Mouse (Mus musculus): ENCODE results near the gene Ccdc102a.
A peak's percentile ranks its signal among the peaks of the same experiment; 100 is the strongest.

The Ccdc102a gene

GRCm38 (mm10) chr8:94917851-94918495, at the start of gene Ccdc102a:
Gene Ccdc102a, minus strand, starts transcription at chr8:94918098.
- no peak for DNase-seq

- no peak for DNase-seq
Measured at GRCm38 (mm10) chr8:94967554-94967953, 49.7 kb upstream of the Ccdc102a start.

- DNase-seq, result no peak
Measured at GRCm38 (mm10) chr8:94967071-94967470, 49.2 kb upstream of the Ccdc102a start.

GRCm38 (mm10) chr8:94966578-94966977, 48.7 kb upstream of the Ccdc102a start:
- DNase-seq, result no peak

- DNase-seq, result no peak
Measured at GRCm38 (mm10) chr8:94964828-94965227, 46.9 kb upstream of the Ccdc102a start.

- DNase-seq, result no peak
Measured at GRCm38 (mm10) chr8:94962201-94962600, 44.3 kb upstream of the Ccdc102a start.

- DNase-seq, result no peak
Measured at GRCm38 (mm10) chr8:94956078-94956574, 38.2 kb upstream of the Ccdc102a start.

GRCm38 (mm10) chr8:94954921-94955758, 37.2 kb upstream of the Ccdc102a start:
- no peak for DNase-seq

GRCm38 (mm10) chr8:94954368-94954737, 36.5 kb upstream of the Ccdc102a start:
- DNase-seq, result no peak

- no peak for DNase-seq
Measured at GRCm38 (mm10) chr8:94953624-94954367, 35.9 kb upstream of the Ccdc102a start.

- no peak for DNase-seq
Measured at GRCm38 (mm10) chr8:94952086-94952485, 34.2 kb upstream of the Ccdc102a start.

- DNase-seq, result no peak
Measured at GRCm38 (mm10) chr8:94950458-94950857, 32.6 kb upstream of the Ccdc102a start.

GRCm38 (mm10) chr8:94950046-94950445, 32.1 kb upstream of the Ccdc102a start:
- peak; percentile 73 for DNase-seq

- DNase-seq, result no peak
Measured at GRCm38 (mm10) chr8:94949010-94949409, 31.1 kb upstream of the Ccdc102a start.

GRCm38 (mm10) chr8:94948421-94948820, 30.5 kb upstream of the Ccdc102a start:
- DNase-seq, result no peak

GRCm38 (mm10) chr8:94945185-94945584, 27.3 kb upstream of the Ccdc102a start:
- peak; percentile 68 for DNase-seq

- peak; percentile 50 for DNase-seq
Measured at GRCm38 (mm10) chr8:94942566-94942965, 24.7 kb upstream of the Ccdc102a start.

GRCm38 (mm10) chr8:94935172-94935571, 17.3 kb upstream of the Ccdc102a start:
- no peak for DNase-seq

GRCm38 (mm10) chr8:94933918-94934317, 16.0 kb upstream of the Ccdc102a start:
- no peak for DNase-seq

GRCm38 (mm10) chr8:94928227-94928626, 10.3 kb upstream of the Ccdc102a start:
- DNase-seq, result no peak

- DNase-seq, result no peak
Measured at GRCm38 (mm10) chr8:94923405-94923804, 5.5 kb upstream of the Ccdc102a start, which contains the start of gene Adgrg5. Gene Adgrg5, plus strand, starts transcription at chr8:94923694.

GRCm38 (mm10) chr8:94922602-94923001, 4.7 kb upstream of the Ccdc102a start:
- no peak for DNase-seq

- no peak for DNase-seq
Measured at GRCm38 (mm10) chr8:94922176-94922575, 4.3 kb upstream of the Ccdc102a start.
